Mouse (Mus musculus) G1E-ER4 (cell line): ENCODE measurements around the gene Fdxr. TPM values are rescaled to one million over a fixed set of nuclear protein-coding genes. Genes with fewer than 3 reads are reported as not detected.

ENCODE experiments used
- GATA1 ChIP-seq: IDR thresholded peaks from one replicate; pipeline ENCODE4 v1.8.0; 2012; ENCODE audit warnings: low read length, inconsistent platforms
- polyA plus RNA-seq: library from polyadenylated mRNA; stranded (reverse); fragments of >175 nt; gene quantifications from 2 replicates; pipeline ENCODE4 v1.2.3, GENCODE M21; 2012

Gene Fdxr
- polyA plus RNA-seq, 1 experiment: 49.9 TPM

GRCm38 (mm10) chr11:115265771-115266399, 11.0 kb downstream of the Fdxr start:
- no peak for TF ChIP-seq GATA1

GRCm38 (mm10) chr11:115264862-115265668, 11.8 kb downstream of the Fdxr start:
- TF ChIP-seq GATA1: no peak

GRCm38 (mm10) chr11:115264136-115264861, 12.6 kb downstream of the Fdxr start:
- no peak for TF ChIP-seq GATA1

- TF ChIP-seq GATA1: no peak
These were observed 13.9 kb downstream of the Fdxr start for GRCm38 (mm10) chr11:115262954-115263353.

GRCm38 (mm10) chr11:115259134-115259533, 17.7 kb downstream of the Fdxr start:
- no peak for TF ChIP-seq GATA1

GRCm38 (mm10) chr11:115257775-115258510, 18.9 kb downstream of the Fdxr start:
- no peak for TF ChIP-seq GATA1

GRCm38 (mm10) chr11:115251258-115251657, 25.6 kb downstream of the Fdxr start:
- TF ChIP-seq GATA1: no peak

GRCm38 (mm10) chr11:115250405-115251090, 26.3 kb downstream of the Fdxr start:
- no peak for TF ChIP-seq GATA1

GRCm38 (mm10) chr11:115249721-115250404, 27.0 kb downstream of the Fdxr start:
- no peak for TF ChIP-seq GATA1

- TF ChIP-seq GATA1: no peak
These were observed 28.9 kb downstream of the Fdxr start for GRCm38 (mm10) chr11:115247945-115248344.

- no peak for TF ChIP-seq GATA1
These were observed 29.6 kb downstream of the Fdxr start for GRCm38 (mm10) chr11:115247240-115247639.

- TF ChIP-seq GATA1: no peak
These were observed 30.5 kb downstream of the Fdxr start for GRCm38 (mm10) chr11:115246386-115246785.

GRCm38 (mm10) chr11:115244840-115245239, 32.0 kb downstream of the Fdxr start:
- TF ChIP-seq GATA1: no peak

- no peak for TF ChIP-seq GATA1
These were observed 33.1 kb downstream of the Fdxr start for GRCm38 (mm10) chr11:115243783-115244182.
